Mouse (Mus musculus): ENCODE measurements at regions not wholly inside any gene's neighbourhood (a gene's known extent, or its start where the extent isn't known, plus 50 kb on each side); places are given as distances from the start of the nearest gene placed in this dataset.
A peak's percentile ranks its signal among the peaks of the same experiment; 100 is the strongest.

DNA sequence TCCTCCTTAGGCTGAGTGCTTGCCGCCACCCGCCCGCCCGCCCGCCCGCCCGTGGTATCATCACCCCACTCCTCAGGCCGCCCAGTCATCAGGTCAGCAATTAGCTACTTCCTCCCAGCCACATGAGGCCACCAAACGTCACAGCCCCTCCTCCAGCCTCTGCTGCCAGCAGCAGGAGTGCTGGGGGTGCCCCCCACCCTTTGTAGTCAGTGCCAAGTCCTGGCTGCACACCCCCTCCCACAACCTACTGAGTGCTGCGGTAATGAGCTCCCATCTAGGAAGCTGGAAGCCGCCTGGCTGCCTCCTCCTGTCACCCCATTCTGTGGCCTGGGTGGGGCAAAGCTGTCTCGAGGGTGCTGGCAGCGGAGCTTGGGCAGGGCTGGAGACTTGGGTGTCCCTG is 73.8 kb upstream of the 1600014C23Rik start:
- no peak for DNase-seq
- intact Hi-C loops (cut with DNase I) = no loop called here

DNA sequence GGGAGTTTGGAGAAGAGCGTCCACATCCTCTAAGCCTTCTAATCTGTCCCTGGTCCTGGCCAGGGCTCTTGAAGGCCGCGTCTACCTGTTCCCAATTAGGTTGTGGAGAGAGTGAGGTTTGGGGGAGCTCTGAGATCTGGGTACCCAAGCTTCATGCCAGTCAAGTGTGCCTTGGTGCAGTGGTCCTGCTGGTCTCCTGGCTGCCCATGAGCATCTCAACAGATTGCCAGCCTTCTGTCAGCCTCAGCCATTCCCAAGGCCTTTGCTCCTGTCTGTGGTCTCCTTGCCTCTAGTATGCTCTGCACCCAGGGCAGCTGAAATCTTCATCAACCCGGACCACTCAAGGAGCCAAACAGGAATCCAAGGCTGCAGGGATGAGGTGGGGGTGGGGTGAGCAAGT is 73.2 kb upstream of the 1600014C23Rik start:
- DNase-seq = no peak
- intact Hi-C loops (cut with DNase I) = no loop called here

DNA sequence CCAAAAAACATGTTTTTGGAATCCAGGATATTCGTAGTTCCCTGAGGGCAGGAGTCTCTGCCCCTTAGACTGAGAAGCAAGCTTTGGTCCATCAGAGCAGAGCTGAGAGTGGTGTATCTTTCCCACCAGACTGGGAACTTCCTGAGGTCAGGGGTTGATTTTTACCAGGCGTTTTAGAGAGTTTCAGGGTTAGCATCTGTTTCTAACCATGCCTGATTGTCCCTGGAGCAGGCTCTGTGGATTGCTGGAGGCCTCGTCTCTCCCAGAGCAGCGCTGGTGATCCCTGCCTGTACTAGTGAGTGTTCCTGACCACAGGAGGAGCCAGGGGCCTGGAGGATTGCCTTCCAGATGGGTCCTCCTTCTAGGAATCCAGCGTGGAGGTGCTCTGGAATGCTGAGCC is 72.8 kb upstream of the 1600014C23Rik start:
- DNase-seq = no peak
- intact Hi-C loops (cut with DNase I) = no loop called here

DNA sequence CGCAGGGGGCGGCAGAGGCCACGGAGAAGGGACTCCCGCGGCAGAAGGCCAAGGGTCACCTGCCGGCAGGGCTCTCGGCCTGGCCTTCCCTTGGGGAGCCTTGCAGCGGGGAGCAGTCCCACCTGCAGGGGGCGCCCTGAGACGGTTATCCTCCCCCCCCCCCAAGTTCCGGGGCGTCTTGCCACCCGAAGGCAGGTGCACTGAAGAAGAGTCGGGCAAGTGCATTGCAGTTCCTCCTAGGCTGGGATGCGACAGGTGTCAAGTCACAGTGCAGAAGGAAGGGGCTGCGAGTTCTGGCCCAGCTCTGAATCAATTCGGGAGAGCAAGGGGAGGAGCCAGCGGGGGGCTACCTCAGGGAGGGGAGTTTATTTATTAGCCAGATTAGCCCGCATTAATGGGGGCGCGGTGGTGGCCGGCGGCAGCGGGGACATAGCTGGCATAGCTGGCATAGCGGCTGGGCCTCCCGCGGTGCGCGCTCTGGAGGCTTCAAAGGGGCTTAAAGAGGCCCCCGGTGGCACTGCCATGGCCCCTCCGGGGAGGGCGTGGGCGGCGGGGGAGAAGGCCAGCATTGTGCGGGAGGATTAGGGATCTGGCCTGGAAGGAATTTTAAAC is 71.9 kb upstream of the 1600014C23Rik start:
- DNase-seq = no peak
- intact Hi-C loops (cut with DNase I) = no loop called here

DNA sequence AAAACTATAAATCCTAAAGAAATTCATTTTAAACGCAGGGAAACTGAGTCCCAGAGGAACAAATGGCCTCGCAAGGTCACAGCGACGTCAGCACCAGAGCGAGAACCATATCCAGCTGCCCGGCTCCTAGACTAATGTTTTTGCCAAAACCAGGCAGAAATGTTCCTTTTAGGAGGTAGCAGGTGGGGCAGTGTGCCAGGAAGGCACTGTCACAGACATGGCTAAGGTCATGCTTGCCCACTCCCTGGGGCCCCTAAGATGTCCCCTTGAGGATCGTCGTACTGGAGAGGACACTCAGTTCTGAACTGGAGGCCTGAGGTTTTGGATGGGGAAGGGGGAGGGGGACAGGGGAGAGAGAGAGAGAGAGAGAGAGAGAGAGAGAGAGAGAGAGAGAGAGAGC is 69.7 kb upstream of the 1600014C23Rik start:
- no peak for DNase-seq
- intact Hi-C loops (cut with DNase I) = loop anchor here (5.0 kb wide), 1 partner anchor 36 kb away; no protein-coding TSS in a partner anchor

DNA sequence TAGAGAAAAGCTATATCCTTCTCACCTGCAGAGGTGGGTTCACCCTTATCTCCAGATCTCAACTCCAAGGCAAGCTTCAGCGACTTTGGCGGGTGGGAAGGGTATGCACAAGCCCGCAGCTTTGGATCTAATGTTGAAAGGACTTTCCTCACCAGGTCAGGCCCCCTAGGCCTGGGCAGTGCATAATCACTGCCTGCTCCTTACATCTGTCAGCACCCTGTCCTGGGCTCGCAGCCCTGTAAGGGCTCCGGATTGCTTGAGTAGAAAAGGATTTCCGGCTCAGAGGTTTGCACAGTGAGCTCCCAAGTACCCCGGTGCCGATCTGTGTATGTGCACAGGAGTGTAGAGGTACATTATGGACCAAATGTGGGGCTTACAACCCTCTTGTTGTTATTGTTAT is 68.8 kb upstream of the 1600014C23Rik start:
- peak in 1 of 2 experiments; percentile 15 for DNase-seq
- intact Hi-C loops (cut with DNase I) = loop anchor here (5.0 kb wide), 1 partner anchor 35 kb away; no protein-coding TSS in a partner anchor

DNA sequence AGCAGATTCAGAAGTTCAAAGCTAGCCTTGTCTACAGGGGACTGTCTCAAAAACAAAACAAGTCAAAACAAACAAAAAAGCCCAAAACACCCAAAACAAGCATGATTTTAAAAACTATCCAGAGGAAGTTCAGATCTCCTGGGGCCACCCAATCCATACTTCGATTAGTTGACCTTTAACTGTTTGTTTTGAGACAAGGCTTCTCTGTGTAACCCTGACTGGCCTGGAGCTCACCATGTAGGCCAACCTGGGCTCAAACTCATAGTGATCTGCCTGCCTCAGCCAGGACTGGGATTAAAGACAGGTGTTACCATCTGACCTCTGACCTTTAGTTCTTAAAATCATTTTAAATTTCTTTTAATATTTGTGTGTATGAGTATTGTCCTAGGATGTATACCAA is 66.1 kb upstream of the 1600014C23Rik start:
- intact Hi-C loops (cut with DNase I) = loop anchor here (5.0 kb wide), 1 partner anchor 32 kb away; no protein-coding TSS in a partner anchor
- DNase-seq = no peak

DNA sequence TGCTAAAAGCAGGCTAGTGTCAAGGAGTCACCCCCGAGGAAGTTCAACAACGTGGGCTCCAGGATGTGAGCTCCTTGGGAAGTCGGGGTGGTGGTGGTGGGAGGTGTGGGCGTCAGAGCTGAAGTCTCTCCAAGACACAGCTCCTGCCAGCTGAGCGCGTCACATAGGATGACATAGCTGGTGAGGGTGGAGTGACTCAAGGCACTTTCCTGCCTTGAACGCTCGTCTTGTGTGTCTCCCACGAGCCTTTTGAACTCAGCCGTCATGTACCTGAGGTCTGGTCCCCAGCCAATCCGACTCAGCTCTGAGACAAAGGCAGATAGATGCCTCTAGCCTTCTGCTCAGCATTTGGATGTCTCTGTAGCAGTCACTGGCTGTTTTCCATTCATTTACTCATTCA is 65.4 kb upstream of the 1600014C23Rik start:
- intact Hi-C loops (cut with DNase I) = no loop called here
- no peak for DNase-seq

DNA sequence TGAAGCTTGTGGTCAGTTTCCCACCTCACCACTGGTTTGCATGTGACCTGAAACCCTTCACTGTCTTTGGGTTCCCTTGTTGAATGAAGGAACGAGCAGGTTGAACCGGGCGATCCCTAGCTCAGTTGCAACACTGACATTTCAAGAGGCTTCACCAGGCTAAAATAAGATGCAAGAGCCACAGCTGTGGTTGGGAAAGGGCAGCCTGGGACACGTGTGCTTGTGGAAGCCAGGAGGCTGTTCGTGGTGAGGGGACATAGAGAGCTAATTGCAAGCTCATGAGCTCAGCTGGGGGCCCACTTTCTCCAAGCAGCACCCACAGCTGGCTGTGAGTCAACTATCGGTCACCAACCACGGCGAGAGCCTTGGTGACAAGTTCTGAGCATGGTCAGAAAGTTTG is 64.8 kb upstream of the 1600014C23Rik start:
- intact Hi-C loops (cut with DNase I) = no loop called here
- no peak for DNase-seq

DNA sequence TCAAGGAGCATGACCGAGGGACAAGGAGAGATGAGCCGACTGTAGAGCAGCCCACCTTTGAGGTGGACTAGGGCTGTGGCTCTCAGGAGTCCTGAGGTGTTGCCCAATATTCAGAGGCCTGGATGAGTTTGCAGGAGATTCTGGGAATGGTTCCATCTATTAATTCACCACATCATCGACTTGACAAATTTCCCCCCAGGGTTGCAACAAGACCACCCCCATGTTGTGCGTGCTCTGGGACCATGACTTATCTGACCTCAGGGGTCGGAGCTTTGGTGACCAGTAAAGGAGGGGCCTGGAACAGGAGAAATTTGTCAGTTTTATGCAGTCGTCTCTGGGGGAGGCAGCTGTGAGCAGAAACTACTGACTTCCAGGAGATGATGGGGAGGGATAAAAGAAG is 63.5 kb upstream of the 1600014C23Rik start:
- intact Hi-C loops (cut with DNase I) = no loop called here
- DNase-seq = no peak

DNA sequence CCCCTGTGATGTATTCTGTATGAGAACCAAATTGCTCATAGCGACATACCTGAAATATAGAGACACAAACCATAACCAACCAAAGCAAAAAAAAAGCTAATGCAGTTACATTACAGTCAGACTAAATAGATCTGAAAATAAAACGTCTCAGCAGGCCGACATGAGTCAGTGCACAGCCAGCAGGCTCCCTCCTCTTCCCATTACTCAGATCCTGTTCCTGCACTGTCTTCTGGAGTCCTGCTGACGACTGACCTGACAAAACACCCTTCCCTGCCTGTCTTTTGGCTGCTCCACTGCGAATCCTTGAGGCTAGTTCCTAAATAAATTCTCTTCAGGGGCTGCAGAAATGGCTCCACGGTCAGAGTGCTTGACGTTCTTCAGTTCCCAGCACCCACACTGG is 61.3 kb upstream of the 1600014C23Rik start:
- DNase-seq = no peak
- intact Hi-C loops (cut with DNase I) = no loop called here

DNA sequence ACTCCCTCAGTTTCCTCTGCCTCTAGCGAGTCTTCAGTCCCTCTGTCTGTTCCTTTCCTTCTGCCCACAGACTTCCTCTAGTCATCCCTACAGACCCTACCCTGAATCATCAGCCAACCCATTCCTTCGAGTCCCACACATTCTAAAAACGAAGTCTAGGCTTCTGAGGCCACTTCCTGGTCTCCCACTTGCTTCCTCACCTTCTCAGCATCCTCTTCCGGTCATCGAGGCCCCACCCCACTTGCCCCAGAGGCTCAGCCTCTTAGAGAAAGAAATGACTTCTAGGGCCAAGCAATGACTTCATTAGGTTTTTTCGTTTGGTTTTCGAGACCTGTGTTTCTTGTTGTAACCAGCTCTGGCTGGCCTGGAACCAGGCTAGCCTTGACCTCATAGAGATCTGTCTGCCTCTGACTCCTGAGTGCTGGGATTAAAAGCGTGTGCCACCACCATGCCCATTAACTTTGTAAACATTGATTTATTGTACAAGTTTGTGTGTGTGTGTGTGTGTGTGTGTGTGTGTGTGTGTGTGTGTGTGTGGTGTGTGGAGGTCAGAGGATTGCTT is 57.4 kb upstream of the 1600014C23Rik start:
- intact Hi-C loops (cut with DNase I) = no loop called here
- no peak for DNase-seq

DNA sequence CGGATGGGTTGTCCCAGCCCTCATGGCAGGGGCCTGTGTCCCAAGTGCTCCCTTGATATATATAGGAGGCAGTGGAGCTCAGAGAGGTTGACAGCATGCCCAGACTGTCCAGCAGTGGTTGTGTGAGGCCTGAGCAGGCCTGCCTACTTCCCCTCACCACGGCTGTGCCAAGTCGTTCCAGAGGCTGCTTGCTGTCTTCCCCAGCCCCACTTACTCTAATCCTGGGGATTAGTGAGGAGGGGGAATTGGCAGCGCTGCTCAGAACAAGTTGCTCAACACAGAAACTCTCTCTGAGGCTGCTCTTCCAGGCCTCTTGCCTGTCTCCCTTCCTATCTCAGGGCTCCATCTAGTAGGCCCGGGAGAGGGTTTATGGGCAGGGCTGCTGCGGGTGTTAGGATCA is 56.1 kb upstream of the 1600014C23Rik start:
- intact Hi-C loops (cut with DNase I) = no loop called here
- DNase-seq = no peak

DNA sequence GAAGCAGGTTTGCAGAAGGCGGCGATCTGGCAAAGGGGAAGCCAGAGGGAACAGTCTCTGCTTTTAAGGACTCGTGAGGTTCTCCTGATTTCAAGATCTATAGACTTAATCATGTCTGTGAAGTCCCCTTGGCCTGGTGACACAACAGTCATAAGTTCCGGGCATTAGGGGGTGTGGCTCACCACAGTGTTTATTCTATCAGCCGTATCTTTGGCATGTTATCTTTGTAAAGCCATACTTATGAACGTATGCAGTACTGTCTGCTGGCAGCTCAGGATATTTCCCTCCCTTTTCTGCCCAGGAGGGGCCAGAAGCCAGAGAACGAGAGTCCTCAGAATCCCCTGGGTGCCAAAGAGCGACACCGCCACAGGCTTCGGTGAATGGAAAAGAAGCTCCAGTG is 51.3 kb upstream of the 1600014C23Rik start:
- intact Hi-C loops (cut with DNase I) = no loop called here

DNA sequence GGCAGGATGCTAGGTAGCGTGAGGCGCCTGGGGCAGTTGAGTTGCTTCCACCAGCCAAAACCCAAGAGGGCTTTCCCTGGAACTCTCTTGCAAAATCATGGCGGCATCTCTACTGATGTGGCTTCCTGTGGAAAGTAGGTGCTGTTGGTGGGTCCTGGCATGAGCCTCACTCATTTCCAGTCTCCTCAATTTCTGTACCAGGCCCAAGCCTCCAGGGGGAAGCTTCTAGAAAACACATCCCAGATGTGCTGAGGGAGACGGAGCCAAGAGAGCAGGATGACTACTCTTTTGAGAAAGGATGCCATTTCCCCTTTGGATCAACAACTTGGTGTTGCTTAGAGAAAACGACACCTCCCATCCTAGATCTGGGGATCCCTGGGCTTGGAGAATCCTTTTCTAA is 50.9 kb upstream of the 1600014C23Rik start:
- intact Hi-C loops (cut with DNase I) = no loop called here
- DNase-seq = no peak

More for the DNA sequence above, 51.3 kb upstream of the 1600014C23Rik start:
- no peak for DNase-seq
